Mouse (Mus musculus) embryonic facial prominence, embryonic 12.5 days (tissue): ENCODE results near the gene Fancl. TPM values are rescaled to one million over a fixed set of nuclear protein-coding genes. Genes with fewer than 3 reads are reported as not detected.

Source experiments
- ATAC-seq: fragments of 200-750 bp; cut with Nextera tagmentation; 2 replicates; pipeline ENCODE4 v1.8.0; 2017; ENCODE audit not compliant: insufficient number of reproducible peaks, insufficient read depth, low FRiP score, low TSS enrichment
- H3K27ac ChIP-seq: fragments of 300-500 bp; sonication (generic); 2 replicates; pipeline ENCODE4 v1.5.1; 2016; ENCODE audit warnings: mild to moderate bottlenecking
- H3K27me3 ChIP-seq: fragments of 300-500 bp; sonication (generic); 2 replicates; pipeline ENCODE4 v1.6.1; 2016; ENCODE audit warnings: mild to moderate bottlenecking, moderate library complexity
- H3K36me3 ChIP-seq: fragments of 300-500 bp; sonication (generic); 2 replicates; pipeline ENCODE4 v1.6.1; 2016; ENCODE audit warnings: mild to moderate bottlenecking
- H3K4me1 ChIP-seq: fragments of 300-500 bp; sonication (generic); 2 replicates; pipeline ENCODE4 v1.6.1; 2016
- H3K4me2 ChIP-seq: fragments of 300-500 bp; sonication (generic); replicated peaks from 2 replicates; pipeline ENCODE4 v1.6.1; 2016; ENCODE audit warnings: mild to moderate bottlenecking, moderate library complexity
- H3K4me3 ChIP-seq: fragments of 300-500 bp; sonication (generic); 2 replicates; pipeline ENCODE4 v1.5.1; 2016; ENCODE audit warnings: mild to moderate bottlenecking
- H3K9ac ChIP-seq: fragments of 300-500 bp; sonication (generic); 2 replicates; pipeline ENCODE4 v1.6.1; 2016; ENCODE audit warnings: mild to moderate bottlenecking, moderate library complexity
- H3K9me3 ChIP-seq: fragments of 300-500 bp; sonication (generic); 2 replicates; pipeline ENCODE4 v1.6.1; 2016; ENCODE audit warnings: mild to moderate bottlenecking, moderate library complexity
- WGBS: fragments of 180-500 bp; shearing (Covaris S2); methylation state at CpG from one replicate; pipeline ENCODE4 v1.1.7; 2016; 5-methylcytosine and 5-hydroxymethylcytosine counted together
- polyA plus RNA-seq: library from polyadenylated mRNA; unstranded; fragments of >200 nt; fragmentation: Nextera tagmentation; extraction: Ambion mirVana; gene quantifications from 2 replicates; pipeline ENCODE4 v1.2.1, GENCODE M21; 2016

Fancl gene
- polyA plus RNA-seq, 1 experiment from 2014 or later = 32.6 TPM

DNA sequence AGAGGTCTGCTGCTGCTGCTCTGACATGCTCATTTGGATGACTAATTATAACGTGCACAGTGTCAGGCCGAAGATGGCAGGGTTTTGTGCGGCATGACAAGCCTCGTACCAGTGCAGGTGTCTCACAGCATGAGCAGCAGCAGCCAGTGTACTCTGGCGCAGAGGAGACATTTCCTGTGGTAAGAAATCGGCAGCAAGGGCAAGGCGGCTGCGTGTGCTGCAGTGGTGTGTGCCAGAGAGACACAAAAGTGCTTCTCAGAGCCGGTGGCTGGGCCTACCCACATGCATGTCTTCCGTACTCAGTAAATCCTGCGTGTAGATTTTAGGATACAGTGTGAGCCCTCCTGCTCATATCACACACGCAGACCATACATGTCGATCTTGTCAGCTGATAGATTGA is 51.9 kb downstream of the Fancl start:
- no peak overlapping the region for H3K9ac ChIP-seq
- no peaks in the 10 kb centered on the region for H3K9me3 ChIP-seq
- ATAC-seq = no peak
- no peak overlapping the region for H3K4me2 ChIP-seq
- H3K27ac ChIP-seq = no peak overlapping the region
- no peaks in the 10 kb centered on the region for H3K27me3 ChIP-seq
- 77% methylated on average over 13 of the region's 13 CpGs for WGBS
- no peaks in the 10 kb centered on the region for H3K4me1 ChIP-seq
- H3K36me3 ChIP-seq = no peaks in the 10 kb centered on the region
- no peak overlapping the region for H3K4me3 ChIP-seq

DNA sequence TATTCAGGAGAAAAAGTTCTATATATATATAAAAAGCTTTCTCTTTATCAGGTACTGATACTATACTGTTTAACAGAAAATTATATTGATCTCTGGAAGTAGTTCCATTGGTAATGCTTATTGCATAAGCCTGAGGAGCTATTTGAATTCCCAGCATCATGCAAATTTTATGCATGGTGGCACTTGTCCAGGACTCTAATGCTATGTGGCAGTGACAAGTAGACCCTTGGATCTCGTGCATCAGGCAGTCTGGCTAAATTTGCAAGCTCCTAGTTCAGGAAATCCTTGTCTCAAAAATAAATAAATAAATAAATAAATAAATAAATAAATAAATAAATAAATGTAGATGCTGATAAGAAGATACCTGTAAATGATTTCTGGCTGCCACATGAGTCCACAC is 55.2 kb downstream of the Fancl start:
- Histone ChIP-seq H3K9ac (no peak overlapping the region), H3K27ac (no peak overlapping the region), H3K4me2 (no peak overlapping the region), H3K4me1 (no peaks in the 10 kb centered on the region), H3K36me3 (0 out of 2 replicates have a peak, but pooled peaks cover 4% of the 10 kb centered on the region), H3K4me3 (no peak overlapping the region), H3K27me3 (no peaks in the 10 kb centered on the region), H3K9me3 (no peaks in the 10 kb centered on the region)
- 78% methylated on average over 1 of the region's 1 CpGs for WGBS
- ATAC-seq = no peak

DNA sequence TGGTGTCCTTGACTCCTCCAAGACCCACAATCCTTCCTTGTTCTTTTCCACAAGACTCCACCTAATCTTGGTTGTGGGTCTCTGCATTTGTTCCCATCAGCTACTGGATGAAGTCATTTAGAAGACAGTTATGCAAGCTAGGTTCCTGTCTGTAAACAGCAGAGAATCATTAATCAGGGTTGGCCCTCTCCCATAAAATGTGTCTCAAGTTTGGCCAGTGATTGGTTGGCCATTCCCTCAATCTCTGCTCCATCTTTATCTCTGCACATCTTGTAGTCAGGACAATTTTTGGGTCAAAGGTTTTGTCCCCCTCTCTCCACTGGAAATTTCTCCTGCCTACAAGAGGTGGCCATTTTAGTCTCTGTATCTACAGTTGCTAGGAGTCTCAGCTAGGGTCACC is 58.4 kb downstream of the Fancl start:
- no peak for ATAC-seq
- Histone ChIP-seq H3K27ac (no peak overlapping the region), H3K27me3 (no peaks in the 10 kb centered on the region), H3K4me1 (no peaks in the 10 kb centered on the region), H3K4me2 (no peak overlapping the region), H3K36me3 (0 out of 2 replicates have a peak, but pooled peaks cover 4% of the 10 kb centered on the region), H3K9me3 (no peaks in the 10 kb centered on the region), H3K4me3 (no peak overlapping the region), H3K9ac (no peak overlapping the region)

DNA sequence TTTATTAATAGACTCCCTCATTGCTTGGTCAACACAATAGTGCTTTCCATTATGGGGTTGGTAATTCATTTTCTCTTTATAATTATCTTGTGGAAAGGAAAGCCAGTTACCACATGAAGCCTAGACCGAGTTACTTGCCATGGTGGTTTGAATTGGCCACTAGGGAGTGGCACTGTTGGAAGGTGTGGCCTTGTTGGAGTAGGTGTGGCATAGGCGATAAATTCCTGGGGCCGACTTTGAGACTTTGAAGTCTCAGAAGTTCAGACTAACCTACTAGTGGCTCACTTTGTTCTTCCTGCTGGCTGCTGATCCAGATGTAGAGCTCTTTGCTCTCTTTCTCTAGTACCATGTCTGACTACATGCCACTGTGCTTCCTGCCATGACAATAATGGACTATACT is 63.9 kb downstream of the Fancl start:
- no peak overlapping the region for H3K27ac ChIP-seq
- 0 out of 2 replicates have a peak, but pooled peaks cover 4% of the 10 kb centered on the region for H3K36me3 ChIP-seq
- no peak overlapping the region for H3K4me3 ChIP-seq
- H3K27me3 ChIP-seq = no peaks in the 10 kb centered on the region
- no peaks in the 10 kb centered on the region for H3K4me1 ChIP-seq
- H3K9ac ChIP-seq = no peak overlapping the region
- no peak overlapping the region for H3K4me2 ChIP-seq
- WGBS = 92% methylated on average over 3 of the region's 3 CpGs
- ATAC-seq = no peak
- H3K9me3 ChIP-seq = no peaks in the 10 kb centered on the region

DNA sequence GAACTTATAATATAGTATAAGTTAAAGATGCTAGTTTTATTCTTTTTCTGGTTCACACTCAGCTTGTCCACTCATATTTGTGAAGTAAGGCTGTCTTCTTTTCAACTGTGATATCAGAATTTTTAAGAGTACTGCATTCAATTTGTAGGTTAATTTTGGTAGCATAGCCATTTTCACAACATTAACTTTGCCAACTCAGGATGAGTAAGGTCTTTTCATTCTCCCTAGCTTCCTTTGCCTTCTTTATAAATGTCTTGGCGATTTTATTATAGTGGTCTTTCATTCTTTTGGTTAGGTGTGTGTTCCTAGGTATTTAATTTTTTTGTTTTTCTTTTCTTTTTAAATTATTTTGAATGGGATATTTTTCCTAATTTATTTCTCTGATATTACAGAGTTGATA is 64.7 kb downstream of the Fancl start:
- ATAC-seq = no peak
- H3K9ac ChIP-seq = no peak overlapping the region

DNA sequence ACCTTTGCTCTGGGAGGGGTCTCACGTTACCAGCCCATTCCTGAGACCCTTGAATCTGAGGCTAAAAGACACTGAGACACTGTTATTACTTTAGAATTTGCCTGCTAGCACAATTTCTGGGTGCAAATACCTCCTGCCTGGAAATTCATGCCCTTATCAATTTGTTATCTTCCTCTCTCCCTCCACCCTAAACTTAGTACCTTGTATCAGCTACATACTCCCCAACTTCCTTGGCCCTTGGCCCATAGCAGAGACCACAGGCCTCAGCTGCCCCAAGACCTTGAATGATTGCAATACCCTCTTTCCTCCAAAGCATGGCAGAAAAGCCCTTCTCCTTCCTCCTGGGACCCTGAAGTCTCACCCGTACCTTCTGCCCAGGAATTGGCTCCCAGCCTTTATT is 65.3 kb downstream of the Fancl start:
- Histone ChIP-seq H3K4me2 (no peak overlapping the region), H3K4me1 (no peaks in the 10 kb centered on the region), H3K36me3 (no peaks in the 10 kb centered on the region), H3K9me3 (no peaks in the 10 kb centered on the region), H3K9ac (no peak overlapping the region), H3K27me3 (no peaks in the 10 kb centered on the region), H3K27ac (no peak overlapping the region), H3K4me3 (no peak overlapping the region)
- 87% methylated on average over 2 of the region's 2 CpGs for WGBS
- ATAC-seq = no peak

More for the DNA sequence above, 64.7 kb downstream of the Fancl start:
- H3K4me3 ChIP-seq = no peak overlapping the region
- H3K27ac ChIP-seq = no peak overlapping the region
- H3K36me3 ChIP-seq = no peaks in the 10 kb centered on the region
- H3K9me3 ChIP-seq = no peaks in the 10 kb centered on the region
- no peak overlapping the region for H3K4me2 ChIP-seq
- no peaks in the 10 kb centered on the region for H3K4me1 ChIP-seq
- 87% methylated on average over 1 of the region's 1 CpGs for WGBS
- H3K27me3 ChIP-seq = no peaks in the 10 kb centered on the region

DNA sequence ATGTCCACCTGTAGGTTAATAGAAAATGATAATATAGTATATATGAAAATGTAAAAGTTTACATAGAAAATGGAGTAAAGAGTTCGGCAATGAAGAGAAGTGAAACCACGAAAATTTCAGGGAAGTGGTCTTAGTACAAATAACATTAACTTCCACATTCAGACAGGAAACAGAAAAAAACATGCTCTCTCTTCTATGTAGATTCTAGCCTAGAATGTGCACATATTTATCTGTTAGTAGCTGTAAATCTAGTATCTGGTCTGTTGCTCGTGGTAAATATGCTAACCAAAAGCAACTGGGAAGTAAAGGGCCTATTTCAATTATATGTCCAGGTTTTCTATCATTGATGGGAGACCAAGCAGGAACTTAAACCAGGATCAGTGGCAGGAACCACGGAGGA is 66.8 kb downstream of the Fancl start:
- no peak overlapping the region for H3K4me2 ChIP-seq
- H3K27me3 ChIP-seq = no peaks in the 10 kb centered on the region
- no peak overlapping the region for H3K9ac ChIP-seq
- H3K9me3 ChIP-seq = no peaks in the 10 kb centered on the region
- H3K27ac ChIP-seq = no peak overlapping the region
- 89% methylated on average over 4 of the region's 4 CpGs for WGBS
- no peak for ATAC-seq
- no peaks in the 10 kb centered on the region for H3K36me3 ChIP-seq
- no peaks in the 10 kb centered on the region for H3K4me1 ChIP-seq
- H3K4me3 ChIP-seq = no peak overlapping the region

DNA sequence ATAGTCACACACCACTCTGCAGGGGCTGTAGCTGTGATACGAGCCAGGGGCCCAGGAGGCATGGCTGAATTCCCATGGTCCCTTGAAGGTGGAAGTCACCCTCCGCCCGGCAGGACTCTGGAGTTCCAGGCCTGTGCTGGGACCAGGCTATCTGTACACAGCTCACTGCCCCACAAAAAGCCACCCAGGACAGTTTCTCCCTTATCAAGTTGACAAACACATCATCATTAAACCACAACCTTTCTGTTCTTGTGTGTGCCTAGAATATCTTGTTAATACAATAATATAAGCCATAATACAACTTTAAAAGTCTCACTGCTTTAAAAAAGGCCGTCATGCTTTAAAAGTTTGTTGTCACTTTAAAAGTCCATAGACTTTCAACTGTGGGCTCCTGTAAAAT is 68.1 kb downstream of the Fancl start:
- no peaks in the 10 kb centered on the region for H3K9me3 ChIP-seq
- 91% methylated on average over 4 of the region's 4 CpGs for WGBS
- H3K27me3 ChIP-seq = no peaks in the 10 kb centered on the region
- no peaks in the 10 kb centered on the region for H3K4me1 ChIP-seq
- no peak overlapping the region for H3K4me3 ChIP-seq
- H3K36me3 ChIP-seq = no peaks in the 10 kb centered on the region
- no peak for ATAC-seq
- no peak overlapping the region for H3K4me2 ChIP-seq
- H3K9ac ChIP-seq = no peak overlapping the region
- H3K27ac ChIP-seq = no peak overlapping the region

DNA sequence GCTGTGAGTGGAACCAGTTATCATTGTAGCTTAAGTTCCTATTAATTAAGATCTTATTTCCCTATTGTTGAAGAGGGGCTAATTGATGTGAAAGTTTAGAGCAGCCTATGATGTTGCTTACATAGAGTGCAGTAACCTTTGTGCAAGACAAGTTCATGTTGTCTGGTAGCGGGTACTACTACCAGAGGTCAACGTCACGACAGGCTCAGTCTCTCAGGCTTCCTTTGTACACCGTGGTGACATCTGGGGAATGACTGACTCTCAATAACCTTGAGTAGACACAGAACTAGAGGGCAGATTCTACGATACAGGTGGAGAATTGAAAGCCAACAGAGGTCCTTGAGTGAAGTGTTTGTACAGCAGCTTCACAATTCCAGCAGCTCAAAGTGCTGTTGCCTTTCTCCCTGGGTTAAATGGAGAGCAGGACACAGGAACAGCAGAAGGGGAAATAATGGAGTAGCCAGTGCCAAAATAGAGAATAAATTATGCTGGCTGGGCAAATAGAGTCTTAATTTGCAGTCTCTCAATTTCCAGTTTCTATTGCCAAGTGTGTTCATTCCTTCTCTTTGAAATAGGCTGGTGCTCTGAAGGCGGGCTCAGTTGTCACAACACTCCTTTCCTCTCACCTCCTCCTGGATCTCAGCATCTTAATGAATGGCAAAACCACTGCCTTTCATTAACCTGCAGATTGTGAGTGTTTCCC is 91.3 kb downstream of the Fancl start:
- H3K9ac ChIP-seq = no peak overlapping the region

DNA sequence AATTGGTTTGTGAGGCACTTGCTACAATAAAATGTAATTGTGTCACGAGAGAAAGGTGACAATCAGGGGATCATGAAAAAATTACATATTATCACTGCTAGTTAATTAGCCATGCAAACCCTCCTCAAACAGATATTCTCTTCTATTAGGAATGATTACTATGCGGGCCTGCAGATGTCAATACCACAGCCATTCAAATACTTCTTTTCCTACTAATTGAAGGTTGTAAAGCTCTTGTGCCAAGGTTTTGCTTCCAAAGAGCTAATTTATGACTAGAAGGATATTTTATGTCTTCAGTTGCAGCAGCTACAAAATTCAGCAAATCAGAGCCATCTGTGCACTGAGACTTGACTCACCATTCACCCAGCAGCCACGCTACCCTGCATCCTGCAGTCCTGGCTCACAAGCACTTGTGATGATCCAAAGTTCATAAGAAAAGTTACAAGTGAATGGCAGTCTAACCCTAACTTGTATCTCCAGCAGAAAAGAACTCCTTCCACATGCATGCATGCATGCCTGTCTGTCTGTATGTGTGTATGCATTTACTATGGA is 95.8 kb downstream of the Fancl start:
- no peak overlapping the region for H3K4me3 ChIP-seq
- no peaks in the 10 kb centered on the region for H3K36me3 ChIP-seq
- H3K4me2 ChIP-seq = no peak overlapping the region
- no peaks in the 10 kb centered on the region for H3K27me3 ChIP-seq
- H3K27ac ChIP-seq = no peak overlapping the region
- ATAC-seq = no peak
- no peak overlapping the region for H3K9ac ChIP-seq
- no peaks in the 10 kb centered on the region for H3K4me1 ChIP-seq
- H3K9me3 ChIP-seq = no peaks in the 10 kb centered on the region
- 65% methylated on average over 3 of the region's 3 CpGs for WGBS

More for the DNA sequence above, 91.3 kb downstream of the Fancl start:
- Histone ChIP-seq H3K27ac (no peak overlapping the region), H3K4me2 (no peak overlapping the region), H3K27me3 (no peaks in the 10 kb centered on the region), H3K4me1 (no peaks in the 10 kb centered on the region), H3K4me3 (no peak overlapping the region), H3K9me3 (no peaks in the 10 kb centered on the region), H3K36me3 (peaks cover 6% of the 10 kb centered on the region; the same call in 1 of the 2 replicates)
- no peak for ATAC-seq
- 87% methylated on average over 6 of the region's 6 CpGs for WGBS

DNA sequence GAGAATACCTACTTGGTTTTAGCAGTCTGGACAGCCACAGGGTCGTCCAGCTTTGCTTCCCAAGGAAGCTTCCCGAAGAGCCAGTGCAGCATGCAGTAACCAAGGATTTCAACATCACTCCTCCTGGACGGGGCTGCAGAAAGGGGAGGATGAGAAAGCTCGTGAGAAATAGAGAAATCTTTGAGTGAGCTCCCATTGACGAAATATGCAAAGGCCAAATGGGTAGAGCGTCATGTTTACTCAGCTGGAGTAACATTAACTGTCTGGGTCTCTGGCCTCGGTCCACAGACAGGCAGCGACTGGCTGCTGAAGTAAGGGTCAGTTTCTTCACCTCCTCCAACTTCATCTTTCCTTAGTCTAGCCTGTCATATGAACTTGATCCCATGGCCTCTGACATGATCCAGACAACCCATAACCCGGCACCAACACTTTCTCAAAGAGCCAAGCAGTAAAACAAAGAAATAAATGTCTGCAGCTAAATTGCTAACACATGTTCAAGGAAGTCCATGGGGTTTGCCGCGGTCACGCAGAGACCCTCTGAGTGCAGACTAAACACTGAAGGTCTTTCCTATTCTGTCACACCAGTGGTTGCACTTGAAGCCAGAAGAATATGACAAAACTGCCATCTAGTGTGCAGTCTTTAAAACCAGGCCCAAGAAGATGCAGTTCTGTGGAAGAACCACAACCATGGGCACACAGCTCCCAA is 104.0 kb downstream of the Fancl start:
- Histone ChIP-seq H3K27me3 (no peaks in the 10 kb centered on the region), H3K27ac (peak overlapping the region; percentile 86), H3K4me1 (peaks cover 6% of the 10 kb centered on the region; the same call in 1 of the 2 replicates), H3K4me2 (peak overlapping the region; percentile 28), H3K9me3 (no peaks in the 10 kb centered on the region), H3K9ac (no peak overlapping the region), H3K4me3 (no peak overlapping the region), H3K36me3 (no peaks in the 10 kb centered on the region)
- ATAC-seq = peak; percentile 93
- 21% methylated on average over 12 of the region's 12 CpGs for WGBS

DNA sequence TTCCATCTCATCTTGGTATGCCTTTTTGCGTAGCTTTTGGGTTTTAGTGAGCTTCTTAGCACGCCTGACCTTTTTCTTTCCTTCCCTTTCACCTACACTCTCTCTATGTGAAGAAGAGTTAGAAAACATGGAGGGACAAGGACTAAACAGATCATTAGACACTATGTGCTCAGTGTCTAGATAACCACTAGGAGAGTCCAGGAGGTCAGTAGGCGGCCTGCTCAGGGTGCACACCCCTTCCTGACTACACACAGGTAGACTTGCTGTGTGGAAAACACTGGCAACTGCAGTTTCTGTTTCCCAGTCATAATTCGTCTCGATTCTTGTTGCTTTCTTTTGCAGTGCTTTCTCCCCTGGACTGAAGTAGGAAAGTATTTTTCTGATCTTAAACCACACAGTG is 110.0 kb downstream of the Fancl start:
- Histone ChIP-seq H3K36me3 (no peaks in the 10 kb centered on the region), H3K4me2 (no peak overlapping the region), H3K4me1 (no peaks in the 10 kb centered on the region), H3K9me3 (no peaks in the 10 kb centered on the region), H3K27ac (no peak overlapping the region), H3K27me3 (no peaks in the 10 kb centered on the region), H3K9ac (no peak overlapping the region), H3K4me3 (no peak overlapping the region)
- WGBS = 87% methylated on average over 5 of the region's 5 CpGs
- ATAC-seq = no peak
